Mouse (Mus musculus) heart, adult 18-20 months (tissue): ENCODE results near the gene Btn1a1. TPM values are rescaled to one million over a fixed set of nuclear protein-coding genes. Genes with fewer than 3 reads are reported as not detected.

Source experiments
- DNase-seq, 2 experiments: peaks; one replicate each; pipeline ENCODE4 v3.0.0; 2021 to 2022; ENCODE audit warnings: mixed read lengths in 1 of 2
- total RNA-seq, 2 experiments: library from RNA; stranded (reverse); gene quantifications; 2 replicates each; pipeline ENCODE4 v1.2.3; 2021

Gene Btn1a1
- total RNA-seq, 2 experiments from 2014 or later = not detected

GRCm38 (mm10) chr13:23483153-23483552, 17.5 kb upstream of the Btn1a1 start:
- DNase-seq = no peak

- peak; percentile 16 to 46 for DNase-seq
Measured at GRCm38 (mm10) chr13:23475658-23476057, 10.0 kb upstream of the Btn1a1 start.

- peak; percentile 76 to 82 for DNase-seq
Measured at GRCm38 (mm10) chr13:23466911-23467310, 1.2 kb upstream of the Btn1a1 start.

GRCm38 (mm10) chr13:23466306-23466705, 605 bp upstream of the Btn1a1 start:
- DNase-seq = no peak

- peak in 1 of 2 experiments; percentile 13 for DNase-seq
Measured at GRCm38 (mm10) chr13:23464841-23465366, 797 bp downstream of the Btn1a1 start.

- DNase-seq = peak; percentile 39 to 55
Measured at GRCm38 (mm10) chr13:23464224-23464637, 1.5 kb downstream of the Btn1a1 start.

- DNase-seq = peak; percentile 79 to 90
Measured at GRCm38 (mm10) chr13:23463381-23464223, 2.1 kb downstream of the Btn1a1 start.

GRCm38 (mm10) chr13:23462669-23463068, 3.0 kb downstream of the Btn1a1 start:
- no peak for DNase-seq

GRCm38 (mm10) chr13:23462063-23462462, 3.6 kb downstream of the Btn1a1 start:
- DNase-seq = no peak

GRCm38 (mm10) chr13:23459264-23459846, 6.3 kb downstream of the Btn1a1 start:
- DNase-seq = no peak

- peak in 1 of 2 experiments; percentile 42 for DNase-seq
Measured at GRCm38 (mm10) chr13:23453926-23454325, 11.8 kb downstream of the Btn1a1 start.

GRCm38 (mm10) chr13:23453362-23453862, 12.3 kb downstream of the Btn1a1 start:
- DNase-seq = peak; percentile 87 to 93

- DNase-seq = peak; percentile 90 to 95
Measured at GRCm38 (mm10) chr13:23450398-23450797, 15.3 kb downstream of the Btn1a1 start.

GRCm38 (mm10) chr13:23449235-23450095, 16.2 kb downstream of the Btn1a1 start:
- peak; percentile 64 to 74 for DNase-seq

GRCm38 (mm10) chr13:23448758-23449157, 16.9 kb downstream of the Btn1a1 start:
- DNase-seq = no peak

GRCm38 (mm10) chr13:23446498-23446952, 19.2 kb downstream of the Btn1a1 start:
- DNase-seq = peak; percentile 85 to 94

- DNase-seq = peak; percentile 88 to 98
Measured at GRCm38 (mm10) chr13:23445561-23446320, 20.0 kb downstream of the Btn1a1 start.

- no peak for DNase-seq
Measured at GRCm38 (mm10) chr13:23445156-23445555, 20.5 kb downstream of the Btn1a1 start.

GRCm38 (mm10) chr13:23444451-23444850, 21.2 kb downstream of the Btn1a1 start:
- DNase-seq = no peak

- DNase-seq = no peak
Measured at GRCm38 (mm10) chr13:23439901-23440300, 25.8 kb downstream of the Btn1a1 start.

GRCm38 (mm10) chr13:23438521-23438920, 27.2 kb downstream of the Btn1a1 start:
- peak in 1 of 2 experiments; percentile 70 for DNase-seq
